Mouse (Mus musculus) layer of hippocampus, adult 18-20 months (tissue): Measurements from ENCODE around the gene Acaa1a. TPM values are rescaled to one million over a fixed set of nuclear protein-coding genes. Genes with fewer than 3 reads are reported as not detected.
A peak's percentile ranks its signal among the peaks of the same experiment; 100 is the strongest.

Source experiments
- DNase-seq, 2 experiments: peaks; one replicate each; pipeline ENCODE4 v3.0.0; 2022; ENCODE audit warnings: low spot score in 2 of 2
- total RNA-seq, 2 experiments: library from RNA; stranded (reverse); gene quantifications; 2 replicates each; pipeline ENCODE4 v1.2.3; 2021

Gene Acaa1a
- total RNA-seq, 2 experiments from 2014 or later: 70.3 to 74.7 TPM

DNA sequence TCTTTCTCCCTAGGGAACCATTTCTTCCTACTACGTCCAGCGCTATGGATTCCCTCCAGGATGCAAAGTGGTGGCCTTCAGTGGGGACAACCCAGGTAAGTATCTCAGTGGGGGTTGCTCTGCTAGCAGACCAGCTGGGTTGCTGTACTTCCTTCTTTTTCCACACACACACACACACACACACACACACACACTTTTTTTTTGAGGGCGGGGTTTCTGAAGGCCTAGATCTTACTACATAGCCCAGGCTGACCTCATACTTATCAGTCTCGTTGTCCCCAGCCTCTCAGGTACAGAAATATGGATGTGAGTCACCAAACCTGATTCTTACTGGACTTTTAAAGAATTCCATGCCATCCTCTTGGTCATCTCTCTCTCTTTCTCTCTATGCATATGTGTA is 38.8 kb downstream of the Acaa1a start:
- DNase-seq: no peak

DNA sequence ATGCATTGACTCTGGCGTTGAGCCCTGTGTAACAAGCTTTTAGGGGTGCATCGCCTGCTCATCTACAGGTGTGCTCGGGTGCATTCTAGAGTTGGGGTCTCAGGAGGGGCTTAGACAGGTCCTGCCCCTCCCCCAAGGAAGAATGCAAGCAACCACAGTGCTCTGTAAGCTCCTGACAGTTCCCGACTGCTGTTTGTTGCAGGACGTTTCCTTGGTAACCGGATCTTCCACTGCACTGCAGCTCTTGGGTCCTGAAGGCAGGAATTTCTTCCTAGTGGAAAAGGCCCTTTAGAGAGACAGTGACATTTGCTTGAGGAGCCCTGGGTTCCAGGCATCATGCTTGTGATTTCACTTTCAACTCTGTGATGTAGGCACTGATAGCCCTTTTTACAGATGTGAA is 43.1 kb downstream of the Acaa1a start:
- DNase-seq: peak; percentile 39 to 40

DNA sequence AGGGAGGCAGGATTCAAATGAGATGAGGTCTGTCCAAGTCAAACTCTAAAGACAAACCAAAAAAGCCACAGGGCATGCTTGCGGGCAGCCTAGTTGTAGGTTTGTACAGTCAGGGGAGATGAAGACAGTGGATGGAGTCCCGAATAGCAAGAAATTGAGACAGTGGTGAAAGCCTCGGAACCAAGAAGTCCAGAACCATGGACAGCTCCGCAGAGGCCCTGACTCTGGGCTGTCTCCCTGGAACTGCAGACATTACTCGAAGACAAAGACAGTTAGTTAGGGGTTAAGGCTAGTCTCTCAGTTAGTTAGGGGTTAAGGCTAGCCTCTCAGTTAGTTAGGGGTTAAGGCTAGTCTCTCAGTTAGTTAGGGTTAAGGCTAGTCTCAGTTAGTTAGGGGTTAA is 49.5 kb downstream of the Acaa1a start:
- no peak for DNase-seq

DNA sequence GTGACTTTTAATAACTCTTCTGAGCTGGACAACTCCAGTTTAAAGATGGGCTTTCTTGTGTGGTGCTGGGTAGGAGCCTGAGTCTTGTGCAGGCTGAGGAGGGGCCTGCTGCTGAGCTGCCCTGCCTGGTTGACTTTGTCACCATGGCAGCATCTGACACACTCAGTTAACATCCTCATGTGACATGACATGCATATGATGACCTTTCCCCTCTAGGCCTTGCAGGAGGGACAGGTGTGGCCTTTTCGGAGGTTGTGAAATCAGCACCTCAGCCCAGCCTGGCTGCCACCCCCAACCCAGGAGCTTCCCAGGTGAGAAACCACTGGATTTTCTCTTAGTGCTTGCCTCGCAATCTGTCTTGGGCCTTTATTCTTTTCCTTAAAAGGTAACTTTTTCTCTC is 50.7 kb downstream of the Acaa1a start:
- no peak for DNase-seq

DNA sequence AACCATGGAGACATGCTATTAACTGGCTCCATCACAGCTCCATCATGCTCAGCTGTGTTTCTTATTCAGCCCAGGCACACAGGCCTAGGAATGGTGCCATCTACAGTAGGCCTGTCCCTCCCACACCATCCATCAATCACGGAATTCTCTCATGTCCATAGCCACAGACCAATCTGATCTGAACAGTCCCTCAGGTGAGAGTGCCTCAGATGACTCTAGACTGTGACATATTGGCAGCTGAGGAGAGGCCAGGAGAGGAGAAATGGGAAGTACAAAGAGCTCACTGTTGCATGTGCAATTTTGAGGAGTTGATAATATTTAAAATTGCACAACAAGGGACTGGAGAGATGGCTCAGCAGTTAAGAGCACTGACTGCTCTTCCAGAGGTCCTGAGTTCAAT is 55.3 kb downstream of the Acaa1a start:
- DNase-seq: no peak

Other genes with a start within 250 kb of the Acaa1a start
- gene Plcd1, start 246.2 kb upstream of the Acaa1a start, total RNA-seq: 1 to 10 TPM; 8.4 to 9.1 TPM
- gene Dlec1, start 237.2 kb upstream of the Acaa1a start, total RNA-seq: 1 to 10 TPM; 2.8 to 3.3 TPM
- 1 to 10 TPM; 1.1 TPM for gene Acaa1b, start 182.6 kb upstream of the Acaa1a start, total RNA-seq
- not detected for gene Gm47289, start 180.5 kb upstream of the Acaa1a start, total RNA-seq
- gene Slc22a13, start 130.6 kb upstream of the Acaa1a start, total RNA-seq: not detected
- gene Oxsr1, start 17.2 kb upstream of the Acaa1a start, total RNA-seq: 10 to 100 TPM; 30.2 to 31.7 TPM
- gene Myd88, start 1.7 kb downstream of the Acaa1a start, total RNA-seq: 1 to 10 TPM; 5.9 to 6.7 TPM
- 1 to 10 TPM; 4.8 to 5.9 TPM for gene Xylb, start 17.7 kb downstream of the Acaa1a start, total RNA-seq
- not detected for gene Slc22a14, start 25.9 kb downstream of the Acaa1a start, total RNA-seq
- 10 to 100 TPM; 11.3 to 13.5 TPM for gene Acvr2b, start 62.4 kb downstream of the Acaa1a start, total RNA-seq
- 10 to 100 TPM; 20.2 to 21.4 TPM for gene Exog, start 105.3 kb downstream of the Acaa1a start, total RNA-seq
- gene Scn5a, start 239.3 kb downstream of the Acaa1a start, total RNA-seq: 1 to 10 TPM in 1 of 2 experiments, under 1 TPM in 1; 0.96 to 1.5 TPM